Mouse (Mus musculus) midbrain, embryonic 13.5 days (tissue): ENCODE results near the gene Gypa. TPM values are rescaled to one million over a fixed set of nuclear protein-coding genes. Genes with fewer than 3 reads are reported as not detected.

Experiments used
- ATAC-seq: fragments of 200-750 bp; cut with Nextera tagmentation; 2 replicates; pipeline ENCODE4 v1.8.0; 2017; ENCODE audit warnings: mild to moderate bottlenecking, moderate TSS enrichment, moderate library complexity
- H3K27ac ChIP-seq: fragments of 300-500 bp; sonication (generic); 2 replicates; pipeline ENCODE4 v1.5.1; 2015; ENCODE audit warnings: inconsistent platforms, mild to moderate bottlenecking, moderate library complexity
- H3K27me3 ChIP-seq: fragments of 300-500 bp; sonication (generic); 2 replicates; pipeline ENCODE4 v1.6.1; 2015; ENCODE audit warnings: mild to moderate bottlenecking, inconsistent platforms
- H3K36me3 ChIP-seq: fragments of 300-500 bp; sonication (generic); 2 replicates; pipeline ENCODE4 v1.6.1; 2015; ENCODE audit warnings: mild to moderate bottlenecking, inconsistent platforms
- H3K4me1 ChIP-seq: fragments of 300-500 bp; sonication (generic); replicated peaks from 2 replicates; pipeline ENCODE4 v1.6.1; 2015; ENCODE audit warnings: inconsistent platforms
- H3K4me2 ChIP-seq: fragments of 300-500 bp; sonication (generic); replicated peaks from 2 replicates; pipeline ENCODE4 v1.6.1; 2015; ENCODE audit warnings: moderate library complexity, mild to moderate bottlenecking, inconsistent platforms
- H3K4me3 ChIP-seq: fragments of 300-500 bp; sonication (generic); replicated peaks from 2 replicates; pipeline ENCODE4 v1.5.1; 2015; ENCODE audit warnings: mild to moderate bottlenecking, inconsistent platforms
- H3K9ac ChIP-seq: fragments of 300-500 bp; sonication (generic); replicated peaks from 2 replicates; pipeline ENCODE4 v1.6.1; 2015; ENCODE audit warnings: mild to moderate bottlenecking, inconsistent platforms
- H3K9me3 ChIP-seq: fragments of 300-500 bp; sonication (generic); 2 replicates; pipeline ENCODE4 v1.6.1; 2016; ENCODE audit warnings: mild to moderate bottlenecking, inconsistent platforms
- WGBS: fragments of 180-500 bp; shearing (Covaris S2); methylation state at CpG from one replicate; pipeline ENCODE4 v1.1.7; 2015; 5-methylcytosine and 5-hydroxymethylcytosine counted together
- polyA plus RNA-seq: library from polyadenylated mRNA; unstranded; fragments of >200 nt; fragmentation: Nextera tagmentation; extraction: Ambion mirVana; gene quantifications from 2 replicates; pipeline ENCODE4 v1.2.1, GENCODE M21; 2015

Gene Gypa
- polyA plus RNA-seq = 2.4 and 4.2 TPM in 2 replicates

DNA sequence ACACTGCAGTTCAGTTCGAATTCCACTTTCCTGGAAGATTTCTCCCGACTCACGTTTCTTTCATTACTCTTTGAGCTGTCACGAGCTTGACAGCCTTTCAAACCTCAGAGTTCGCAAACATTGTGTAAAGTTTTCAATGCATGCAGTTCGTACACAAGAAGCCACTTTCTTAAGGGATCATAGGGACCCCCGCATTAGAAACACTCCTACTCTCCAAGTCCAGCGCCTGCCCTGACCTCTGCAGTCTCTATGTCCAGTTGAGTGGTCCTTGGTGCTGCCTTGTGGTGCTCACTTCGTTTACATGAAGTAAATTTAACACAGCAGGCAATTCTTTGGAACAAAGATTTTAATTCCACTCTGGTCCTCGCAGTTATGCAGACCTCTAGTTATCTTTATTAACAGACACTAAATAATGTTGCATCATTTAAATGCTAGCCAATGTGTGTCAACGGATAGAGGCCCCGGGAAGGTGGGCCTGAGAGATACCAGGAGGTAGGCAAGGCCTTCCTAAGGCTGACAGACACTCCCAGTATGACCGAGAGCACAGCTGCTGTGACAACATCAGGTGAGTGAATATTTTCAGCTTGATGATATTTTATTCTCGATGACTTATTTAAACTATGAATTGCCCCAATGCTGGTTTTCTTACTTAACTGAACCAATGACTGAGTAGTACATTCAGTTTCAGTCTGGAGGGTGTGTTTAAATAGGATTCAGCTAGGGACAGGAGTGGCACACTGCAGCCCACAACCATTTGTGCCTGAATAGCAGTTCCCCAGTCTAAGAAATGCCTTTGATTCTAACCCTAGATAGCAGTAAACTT lies at the start of gene Gypa:
Gene Gypa (plus strand): TSS at position 259 of the 823 bp plus-strand sequence.
- WGBS = 26% methylated on average over 14 of the region's 14 CpGs
- Histone ChIP-seq H3K4me1 (peaks cover 7% of the 10 kb centered on the region), H3K4me3 (peak within 1 kb of the TSS; percentile 53), H3K9me3 (no peaks in the 10 kb centered on the region), H3K27me3 (0 out of 2 replicates have a peak, but pooled peaks cover 4% of the 10 kb centered on the region), H3K36me3 (no peaks in the 10 kb centered on the region), H3K4me2 (peak within 1 kb of the TSS; percentile 62), H3K27ac (no peak within 1 kb of the TSS), H3K9ac (peak within 1 kb of the TSS; percentile 61; the same call in 1 of the 2 replicates)
- peak; percentile 46; the same call in 1 of the 2 replicates for ATAC-seq

GRCm38 (mm10) chr8:80444534-80445072 lies 49.0 kb upstream of the Gypa start:
- Histone ChIP-seq H3K4me2 (no peak overlapping the region), H3K9me3 (no peaks in the 10 kb centered on the region), H3K27me3 (no peaks in the 10 kb centered on the region), H3K9ac (no peak overlapping the region), H3K27ac (no peak overlapping the region), H3K36me3 (no peaks in the 10 kb centered on the region), H3K4me3 (no peak overlapping the region), H3K4me1 (no peaks in the 10 kb centered on the region)
- no peak for ATAC-seq
- 80% methylated on average over 4 of the region's 4 CpGs for WGBS

GRCm38 (mm10) chr8:80447217-80447616 lies 46.4 kb upstream of the Gypa start:
- H3K4me2 ChIP-seq = no peak overlapping the region
- no peak overlapping the region for H3K27ac ChIP-seq
- H3K9me3 ChIP-seq = no peaks in the 10 kb centered on the region
- no peaks in the 10 kb centered on the region for H3K4me1 ChIP-seq
- no peak overlapping the region for H3K9ac ChIP-seq
- H3K27me3 ChIP-seq = no peaks in the 10 kb centered on the region
- WGBS = 85% methylated on average over 4 of the region's 4 CpGs
- H3K36me3 ChIP-seq = no peaks in the 10 kb centered on the region
- H3K4me3 ChIP-seq = no peak overlapping the region
- ATAC-seq = no peak

- H3K4me2 ChIP-seq = no peak overlapping the region
- ATAC-seq = no peak
- no peaks in the 10 kb centered on the region for H3K36me3 ChIP-seq
- no peaks in the 10 kb centered on the region for H3K4me1 ChIP-seq
- no peak overlapping the region for H3K9ac ChIP-seq
- no peak overlapping the region for H3K27ac ChIP-seq
- H3K4me3 ChIP-seq = no peak overlapping the region
- no peaks in the 10 kb centered on the region for H3K9me3 ChIP-seq
- WGBS = 56% methylated on average over 19 of the region's 19 CpGs
- H3K27me3 ChIP-seq = no peaks in the 10 kb centered on the region
Measured at GRCm38 (mm10) chr8:80451938-80452690, 41.5 kb upstream of the Gypa start.

GRCm38 (mm10) chr8:80463450-80463917 lies 30.1 kb upstream of the Gypa start:
- no peak overlapping the region for H3K4me3 ChIP-seq
- H3K4me2 ChIP-seq = no peak overlapping the region
- H3K4me1 ChIP-seq = no peaks in the 10 kb centered on the region
- no peak overlapping the region for H3K9ac ChIP-seq
- no peaks in the 10 kb centered on the region for H3K9me3 ChIP-seq
- no peaks in the 10 kb centered on the region for H3K27me3 ChIP-seq
- WGBS = 81% methylated on average over 4 of the region's 4 CpGs
- no peak overlapping the region for H3K27ac ChIP-seq
- H3K36me3 ChIP-seq = no peaks in the 10 kb centered on the region
- no peak for ATAC-seq

GRCm38 (mm10) chr8:80474971-80475370 lies 18.6 kb upstream of the Gypa start:
- no peaks in the 10 kb centered on the region for H3K27me3 ChIP-seq
- H3K4me2 ChIP-seq = no peak overlapping the region
- no peak overlapping the region for H3K9ac ChIP-seq
- H3K9me3 ChIP-seq = no peaks in the 10 kb centered on the region
- no peak overlapping the region for H3K4me3 ChIP-seq
- H3K4me1 ChIP-seq = no peaks in the 10 kb centered on the region
- no peak overlapping the region for H3K27ac ChIP-seq
- WGBS = 40% methylated on average over 7 of the region's 7 CpGs
- H3K36me3 ChIP-seq = no peaks in the 10 kb centered on the region
- no peak for ATAC-seq

- no peak for ATAC-seq
- no peak overlapping the region for H3K4me2 ChIP-seq
- no peaks in the 10 kb centered on the region for H3K36me3 ChIP-seq
- 81% methylated on average over 5 of the region's 5 CpGs for WGBS
- no peaks in the 10 kb centered on the region for H3K9me3 ChIP-seq
- no peak overlapping the region for H3K4me3 ChIP-seq
- H3K27me3 ChIP-seq = no peaks in the 10 kb centered on the region
- no peaks in the 10 kb centered on the region for H3K4me1 ChIP-seq
- no peak overlapping the region for H3K27ac ChIP-seq
- H3K9ac ChIP-seq = no peak overlapping the region
Measured at GRCm38 (mm10) chr8:80478156-80478555, 15.4 kb upstream of the Gypa start.

- Histone ChIP-seq H3K4me3 (no peak overlapping the region), H3K36me3 (no peaks in the 10 kb centered on the region), H3K4me1 (no peaks in the 10 kb centered on the region), H3K4me2 (no peak overlapping the region), H3K27me3 (no peaks in the 10 kb centered on the region), H3K9me3 (no peaks in the 10 kb centered on the region), H3K27ac (no peak overlapping the region), H3K9ac (no peak overlapping the region)
- WGBS = 65% methylated on average over 1 of the region's 1 CpGs
- no peak for ATAC-seq
Measured at GRCm38 (mm10) chr8:80479129-80479528, 14.5 kb upstream of the Gypa start.

- no peaks in the 10 kb centered on the region for H3K9me3 ChIP-seq
- no peak overlapping the region for H3K9ac ChIP-seq
- H3K27ac ChIP-seq = no peak overlapping the region
- H3K36me3 ChIP-seq = no peaks in the 10 kb centered on the region
- H3K27me3 ChIP-seq = no peaks in the 10 kb centered on the region
- no peaks in the 10 kb centered on the region for H3K4me1 ChIP-seq
- ATAC-seq = no peak
- no peak overlapping the region for H3K4me2 ChIP-seq
- WGBS = 72% methylated on average over 6 of the region's 6 CpGs
- no peak overlapping the region for H3K4me3 ChIP-seq
Measured at GRCm38 (mm10) chr8:80482173-80482572, 11.4 kb upstream of the Gypa start.

GRCm38 (mm10) chr8:80482822-80483774 lies 10.5 kb upstream of the Gypa start:
- Histone ChIP-seq H3K9ac (no peak overlapping the region), H3K36me3 (no peaks in the 10 kb centered on the region), H3K4me1 (no peaks in the 10 kb centered on the region), H3K4me2 (peak overlapping the region; percentile 25), H3K4me3 (no peak overlapping the region), H3K27ac (no peak overlapping the region), H3K27me3 (no peaks in the 10 kb centered on the region), H3K9me3 (no peaks in the 10 kb centered on the region)
- 39% methylated on average over 16 of the region's 16 CpGs for WGBS
- 0 out of 2 replicates have a peak, but pooled peaks have one; percentile 30 for ATAC-seq

GRCm38 (mm10) chr8:80491562-80491961 lies 2.0 kb upstream of the Gypa start:
- WGBS = 49% methylated on average over 1 of the region's 1 CpGs
- H3K27ac ChIP-seq = no peak overlapping the region
- no peaks in the 10 kb centered on the region for H3K9me3 ChIP-seq
- 0 out of 2 replicates have a peak, but pooled peaks cover 4% of the 10 kb centered on the region for H3K27me3 ChIP-seq
- H3K4me2 ChIP-seq = no peak overlapping the region
- ATAC-seq = no peak
- H3K36me3 ChIP-seq = no peaks in the 10 kb centered on the region
- H3K4me3 ChIP-seq = no peak overlapping the region
- H3K9ac ChIP-seq = no peak overlapping the region
- H3K4me1 ChIP-seq = peaks cover 7% of the 10 kb centered on the region
